Mouse (Mus musculus): ENCODE data around the gene Sfrp5.

GRCm38 (mm10) chr19:42189735-42190134 is 12.3 kb downstream of the Sfrp5 start:
- no peak for TF ChIP-seq CTCF (IDR thresholded peaks at IDR 0.05; ENCODE audit: control insufficient read depth, insufficient read depth, low read length)
- no peak for TF ChIP-seq POLR2A (IDR thresholded peaks at IDR 0.05; ENCODE audit: borderline replicate concordance, control insufficient read depth, low read depth, low read length)

All from bone marrow, adult 2 months (tissue).